In genomic region chr7:102476601-102477000, GRCm38 (mm10) we compare ENCODE assay signal across 23 mouse cellular contexts. TPM values are rescaled to one million over a fixed set of nuclear protein-coding genes. Genes with fewer than 3 reads are reported as not detected.
"Had no signal": no experiment of that assay in that cellular context is flagged by ENCODE, and none has a peak within 500 bp of the region (broad histone marks: within the 10 kb centered on the region; RNA-seq: fewer than 3 reads in every experiment).

No protein-coding gene starts in this region.

- H3K36me3 ChIP-seq: neural tube, embryonic 15.5 days; stomach, embryonic 15.5 days had no signal

- H3K4me1 ChIP-seq: neural tube, embryonic 13.5 days; neural tube, embryonic 15.5 days; stomach, embryonic 15.5 days had no signal

- DNase-seq: right cerebral cortex, adult 18-20 months; right cerebral cortex, postnatal 14 days; right cerebral cortex, postnatal 25 days; right cerebral cortex, postnatal 4 days; spleen, adult 18-20 months; thymus, adult 18-20 months; thymus, adult 2 months; thymus, postnatal 14 days; thymus, postnatal 25 days; thymus, postnatal 36 days; thymus, postnatal 4 days had no signal

- H3K27me3 ChIP-seq: neural tube, embryonic 13.5 days; neural tube, embryonic 15.5 days; stomach, embryonic 15.5 days had no signal

- H3K4me3 ChIP-seq: neural tube, embryonic 13.5 days; neural tube, embryonic 15.5 days; stomach, embryonic 15.5 days had no signal

- H3K27ac ChIP-seq: neural tube, embryonic 13.5 days; neural tube, embryonic 15.5 days; stomach, embryonic 15.5 days; stomach, postnatal 0 days had no signal

- H3K9me3 ChIP-seq: neural tube, embryonic 13.5 days; neural tube, embryonic 15.5 days; stomach, embryonic 15.5 days had no signal

- H3K9ac ChIP-seq: neural tube, embryonic 13.5 days; neural tube, embryonic 15.5 days; stomach, embryonic 15.5 days had no signal

- H3K4me2 ChIP-seq: neural tube, embryonic 13.5 days; neural tube, embryonic 15.5 days; stomach, embryonic 15.5 days had no signal

RNA-seq across cellular contexts. Expression of gene Olfr543, which starts 4.9 kb away (rescaled TPM):
- polyA plus RNA-seq: small intestine, adult 2 months; spleen, adult 2 months; stomach, postnatal 0 days; testis, adult 2 months; thymus, adult 2 months; urinary bladder, adult 2 months had no signal

RNA-seq across cellular contexts. Expression of gene Olfr544, which starts 11.5 kb away (rescaled TPM):
- polyA plus RNA-seq: neural tube, embryonic 13.5 days; small intestine, adult 2 months; spleen, adult 2 months; stomach, embryonic 14.5 days; stomach, postnatal 0 days; testis, adult 2 months; thymus, adult 2 months; thymus, postnatal 0 days; urinary bladder, adult 2 months had no signal

RNA-seq across cellular contexts. Expression of gene Olfr545, which starts 22.8 kb away (rescaled TPM):
- polyA plus RNA-seq: small intestine, adult 2 months; spleen, adult 2 months; stomach, embryonic 15.5 days; stomach, postnatal 0 days; testis, adult 2 months; thymus, adult 2 months; thymus, postnatal 0 days; urinary bladder, adult 2 months had no signal

RNA-seq across cellular contexts. Expression of gene Olfr547, which starts 57.9 kb away (rescaled TPM):
- polyA plus RNA-seq: neural tube, embryonic 13.5 days; neural tube, embryonic 14.5 days; neural tube, embryonic 15.5 days; small intestine, adult 2 months; spleen, adult 2 months; stomach, embryonic 14.5 days; stomach, embryonic 15.5 days; stomach, embryonic 16.5 days; stomach, postnatal 0 days; testis, adult 2 months; thymus, adult 2 months; thymus, postnatal 0 days; urinary bladder, adult 2 months had no signal
